Mouse (Mus musculus) liver, embryonic 14.5 days (tissue): ENCODE data around the gene Mutyh. TPM values are rescaled to one million over a fixed set of nuclear protein-coding genes. Genes with fewer than 3 reads are reported as not detected.
A peak's percentile ranks its signal among the peaks of the same experiment; 100 is the strongest.

ENCODE experiments used
- ATAC-seq: fragments of 200-750 bp; cut with Nextera tagmentation; 2 replicates; pipeline ENCODE4 v1.8.0; 2017; ENCODE audit warnings: moderate number of reproducible peaks, mild to moderate bottlenecking, moderate library complexity; ENCODE audit not compliant: insufficient read depth
- DNase-seq, 3 experiments: peaks; one replicate each; pipeline ENCODE4 v3.0.0-alpha.2; 2012 to 2013; ENCODE audit warnings: low read depth in 3 of 3, low spot score in 3 of 3
- H3K27ac ChIP-seq: fragments of 300-500 bp; sonication (generic); 2 replicates; pipeline ENCODE4 v1.5.1; 2014; ENCODE audit warnings: moderate library complexity, mild to moderate bottlenecking, control low read depth, inconsistent platforms
- H3K27me3 ChIP-seq: fragments of 300-500 bp; sonication (generic); 2 replicates; pipeline ENCODE4 v1.6.1; 2014; ENCODE audit warnings: mild to moderate bottlenecking, low read length, moderate library complexity; ENCODE audit not compliant: control insufficient read depth, insufficient read depth
- H3K36me3 ChIP-seq: fragments of 300-500 bp; sonication (generic); replicated peaks from 2 replicates; pipeline ENCODE4 v1.6.1; 2014; ENCODE audit warnings: low read depth; ENCODE audit not compliant: control insufficient read depth, insufficient read depth
- H3K4me1 ChIP-seq, 2 experiments: fragments of 200-500 bp in 1 of 2; fragments of 300-500 bp in 1 of 2; sonication (generic) in 1 of 2; replicated peaks; 2 replicates each; pipeline ENCODE4 v1.6.1; 2012 to 2014; ENCODE audit warnings: antibody characterized with exemption in 1 of 2, inconsistent platforms in 1 of 2, low read length in 1 of 2; ENCODE audit not compliant: control insufficient read depth in 2 of 2, insufficient read depth in 2 of 2
- H3K4me2 ChIP-seq: fragments of 300-500 bp; sonication (generic); 2 replicates; pipeline ENCODE4 v1.6.1; 2014; ENCODE audit warnings: low read depth, mild to moderate bottlenecking, control low read depth, moderate library complexity
- H3K4me3 ChIP-seq, 2 experiments: fragments of 200-500 bp in 1 of 2; fragments of 300-500 bp in 1 of 2; sonication (generic) in 1 of 2; 2 replicates each; pipeline ENCODE4 v1.5.1; 2012 to 2014; ENCODE audit warnings: low read depth in 2 of 2, low read length in 2 of 2, mild to moderate bottlenecking in 2 of 2, control low read depth in 1 of 2, inconsistent platforms in 1 of 2, moderate library complexity in 1 of 2; ENCODE audit not compliant: insufficient read depth in 1 of 2
- H3K9ac ChIP-seq: fragments of 300-500 bp; sonication (generic); replicated peaks from 2 replicates; pipeline ENCODE4 v1.6.1; 2014; ENCODE audit warnings: mild to moderate bottlenecking, control low read depth, moderate library complexity
- H3K9me3 ChIP-seq: fragments of 300-500 bp; sonication (generic); 2 replicates; pipeline ENCODE4 v1.6.1; 2016; ENCODE audit warnings: low read length, mixed read lengths; ENCODE audit not compliant: control insufficient read depth
- CTCF ChIP-seq: IDR thresholded peaks from 2 replicates; pipeline ENCODE4 v1.5.1; 2016; ENCODE audit warnings: antibody characterized with exemption, low read depth, control low read depth
- EP300 ChIP-seq: IDR thresholded peaks from 2 replicates; pipeline ENCODE4 v1.6.1; 2016; ENCODE audit warnings: antibody characterized with exemption, low read depth
- WGBS: fragments of 180-500 bp; shearing (Covaris S2); extraction: QIAGEN DNeasy Blood & Tissue Kit; methylation state at CpG from one replicate; pipeline ENCODE4 v1.1.7; 2014; ENCODE audit not compliant: insufficient replicate concordance; 5-methylcytosine and 5-hydroxymethylcytosine counted together
- polyA plus RNA-seq, 2 experiments: library from polyadenylated mRNA; depleted of rRNA in 1 of 2; stranded (reverse) in 1 of 2; unstranded in 1 of 2; fragments of >200 nt; fragmentation: Nextera tagmentation in 1 of 2; extraction: Ambion mirVana in 1 of 2; gene quantifications; 2 replicates each; pipeline versions ENCODE4 v1.2.1 to v1.2.3; 2012 to 2014

The Mutyh gene
- polyA plus RNA-seq, 2 experiments = 1.7 to 3.5 TPM

- no peak overlapping the region for H3K4me3 ChIP-seq
- no peaks in the 10 kb centered on the region for H3K27me3 ChIP-seq
- H3K36me3 ChIP-seq = no peaks in the 10 kb centered on the region
- no peaks in the 10 kb centered on the region for H3K9me3 ChIP-seq
- no peak overlapping the region for H3K9ac ChIP-seq
- H3K27ac ChIP-seq = no peak overlapping the region
- 67% methylated on average over 5 of the region's 5 CpGs for WGBS
- TF ChIP-seq EP300 (no peak), CTCF (peak; percentile 28)
- DNase-seq (no peak), ATAC-seq (no peak)
- H3K4me1 ChIP-seq = no peaks in the 10 kb centered on the region
- no peak overlapping the region for H3K4me2 ChIP-seq
These were observed 31.1 kb upstream of the Mutyh start for GRCm38 (mm10) chr4:116776391-116776790.

GRCm38 (mm10) chr4:116777079-116777478 is 30.4 kb upstream of the Mutyh start:
- Histone ChIP-seq H3K27me3 (no peaks in the 10 kb centered on the region), H3K4me2 (no peak overlapping the region), H3K9ac (no peak overlapping the region), H3K4me3 (no peak overlapping the region), H3K27ac (no peak overlapping the region), H3K36me3 (no peaks in the 10 kb centered on the region), H3K4me1 (no peaks in the 10 kb centered on the region), H3K9me3 (no peaks in the 10 kb centered on the region)
- DNase-seq = no peak
- no peak for ATAC-seq
- TF ChIP-seq CTCF = no peak
- TF ChIP-seq EP300 = no peak
- 61% methylated on average over 3 of the region's 3 CpGs for WGBS

GRCm38 (mm10) chr4:116780541-116780940 is 27.0 kb upstream of the Mutyh start:
- H3K4me1 ChIP-seq = no peaks in the 10 kb centered on the region
- 53% methylated on average over 2 of the region's 2 CpGs for WGBS
- no peaks in the 10 kb centered on the region for H3K27me3 ChIP-seq
- H3K4me2 ChIP-seq = no peak overlapping the region
- no peaks in the 10 kb centered on the region for H3K9me3 ChIP-seq
- TF ChIP-seq EP300 (no peak), CTCF (no peak)
- no peak overlapping the region for H3K9ac ChIP-seq
- H3K4me3 ChIP-seq = no peak overlapping the region
- no peaks in the 10 kb centered on the region for H3K36me3 ChIP-seq
- H3K27ac ChIP-seq = no peak overlapping the region
- DNase-seq = no peak
- ATAC-seq = no peak

GRCm38 (mm10) chr4:116781366-116781765 is 26.2 kb upstream of the Mutyh start:
- H3K4me1 ChIP-seq = no peaks in the 10 kb centered on the region
- no peak overlapping the region for H3K27ac ChIP-seq
- no peak for TF ChIP-seq EP300
- no peak for TF ChIP-seq CTCF
- no peak overlapping the region for H3K4me3 ChIP-seq
- H3K27me3 ChIP-seq = no peaks in the 10 kb centered on the region
- no peaks in the 10 kb centered on the region for H3K9me3 ChIP-seq
- no peak for DNase-seq
- 38% methylated on average over 2 of the region's 2 CpGs for WGBS
- no peak for ATAC-seq
- H3K4me2 ChIP-seq = no peak overlapping the region
- no peaks in the 10 kb centered on the region for H3K36me3 ChIP-seq
- no peak overlapping the region for H3K9ac ChIP-seq

GRCm38 (mm10) chr4:116782171-116782570 is 25.4 kb upstream of the Mutyh start:
- Histone ChIP-seq H3K4me2 (no peak overlapping the region), H3K27ac (no peak overlapping the region), H3K9me3 (no peaks in the 10 kb centered on the region), H3K4me3 (no peak overlapping the region), H3K4me1 (no peaks in the 10 kb centered on the region), H3K36me3 (no peaks in the 10 kb centered on the region), H3K27me3 (no peaks in the 10 kb centered on the region), H3K9ac (no peak overlapping the region)
- no peak for ATAC-seq
- WGBS = 64% methylated on average over 8 of the region's 8 CpGs
- TF ChIP-seq EP300 (no peak), CTCF (no peak)
- DNase-seq = no peak

- no peak overlapping the region for H3K27ac ChIP-seq
- no peak overlapping the region for H3K9ac ChIP-seq
- no peak overlapping the region for H3K4me3 ChIP-seq
- no peak overlapping the region for H3K4me2 ChIP-seq
- H3K27me3 ChIP-seq = no peaks in the 10 kb centered on the region
- ATAC-seq (no peak), DNase-seq (no peak)
- no peaks in the 10 kb centered on the region for H3K9me3 ChIP-seq
- no peaks in the 10 kb centered on the region for H3K4me1 ChIP-seq
- no peaks in the 10 kb centered on the region for H3K36me3 ChIP-seq
- WGBS = 82% methylated on average over 1 of the region's 1 CpGs
- peak; percentile 53 for TF ChIP-seq CTCF
- no peak for TF ChIP-seq EP300
These were observed 20.9 kb upstream of the Mutyh start for GRCm38 (mm10) chr4:116786587-116786986.
